Mouse (Mus musculus) CH12.LX (cell line): Measurements from ENCODE around the gene Dclk1. TPM values are rescaled to one million over a fixed set of nuclear protein-coding genes. Genes with fewer than 3 reads are reported as not detected.

Experiments
- DNase-seq: peaks from one replicate; pipeline ENCODE4 v3.0.0-alpha.2; 2013; ENCODE audit errors: extremely low read depth
- H3K27ac ChIP-seq: 2 replicates; pipeline ENCODE4 v1.5.1; 2012; ENCODE audit warnings: low read depth, mild to moderate bottlenecking, control low read depth, moderate library complexity; ENCODE audit not compliant: insufficient read depth
- H3K27me3 ChIP-seq: replicated peaks from 2 replicates; pipeline ENCODE3; 2012; ENCODE audit warnings: inconsistent platforms
- H3K36me3 ChIP-seq, 2 experiments: replicated peaks in 1 of 2; 2 replicates each; pipeline versions ENCODE3 to v1.6.1; 2012; ENCODE audit warnings: inconsistent platforms in 1 of 2, low read length in 1 of 2, mild to moderate bottlenecking in 1 of 2, mixed read lengths in 1 of 2, moderate library complexity in 1 of 2; ENCODE audit not compliant: control insufficient read depth in 1 of 2, insufficient read depth in 1 of 2
- H3K4me1 ChIP-seq, 2 experiments: 2 replicates each; pipeline ENCODE4 v1.6.1; 2012; ENCODE audit warnings: inconsistent platforms in 1 of 2, moderate library complexity in 1 of 2; ENCODE audit not compliant: insufficient read depth in 2 of 2, control insufficient read depth in 1 of 2
- H3K4me2 ChIP-seq: 2 replicates; pipeline ENCODE4 v1.6.1; 2012; ENCODE audit warnings: low read depth, mild to moderate bottlenecking, control low read depth; ENCODE audit not compliant: poor library complexity, insufficient read depth, severe bottlenecking
- H3K4me3 ChIP-seq, 3 experiments: fragments of 150-350 bp in 1 of 3; sonication (generic) in 1 of 3; replicated peaks in 1 of 3; 2 replicates each; pipeline versions ENCODE3 to v1.5.1; 2011 to 2012; ENCODE audit warnings: low read depth in 2 of 3, low read length in 2 of 3, mild to moderate bottlenecking in 2 of 3, moderate library complexity in 2 of 3, control low read depth in 1 of 3, improper control_type of control experiment in 1 of 3, inconsistent platforms in 1 of 3, mixed read lengths in 1 of 3; ENCODE audit not compliant: poor library complexity in 1 of 3
- H3K79me2 ChIP-seq: replicated peaks from 2 replicates; pipeline ENCODE4 v1.6.1; 2012; ENCODE audit warnings: mild to moderate bottlenecking, moderate library complexity; ENCODE audit not compliant: control insufficient read depth, poor library complexity, insufficient read depth, severe bottlenecking; ENCODE audit errors: extremely low read depth
- H3K9ac ChIP-seq: 2 replicates; pipeline ENCODE4 v1.6.1; 2012; ENCODE audit warnings: low read depth, mild to moderate bottlenecking, control low read depth, moderate library complexity; ENCODE audit not compliant: insufficient read depth
- H3K9me3 ChIP-seq: replicated peaks from 2 replicates; pipeline ENCODE3; 2012; ENCODE audit warnings: low read length, inconsistent platforms, mixed read lengths
- CHD1 ChIP-seq: IDR thresholded peaks from 2 replicates; pipeline ENCODE4 v1.6.1; 2012; ENCODE audit warnings: low read depth, low read length, improper control_type of control experiment, inconsistent platforms
- CTCF ChIP-seq, 2 experiments: IDR thresholded peaks in 1 of 2; conservative IDR thresholded peaks in 1 of 2; 2 replicates each; pipeline ENCODE4 v1.5.1; 2011 to 2012; ENCODE audit warnings: low read depth in 2 of 2, low read length in 2 of 2, improper control_type of control experiment in 1 of 2, inconsistent platforms in 1 of 2, mild to moderate bottlenecking in 1 of 2, moderate library complexity in 1 of 2
- ELF1 ChIP-seq: IDR thresholded peaks from 2 replicates; pipeline ENCODE4 v1.6.1; 2014; ENCODE audit warnings: low read depth, mild to moderate bottlenecking, inconsistent platforms, low read length, improper control_type of control experiment
- EP300 ChIP-seq: IDR thresholded peaks from 2 replicates; pipeline ENCODE4 v1.6.1; 2011; ENCODE audit warnings: low read length, improper control_type of control experiment
- IRF4 ChIP-seq: IDR thresholded peaks from 2 replicates; pipeline ENCODE4 v1.6.1; 2014; ENCODE audit warnings: low read depth, mild to moderate bottlenecking, inconsistent platforms, low read length, improper control_type of control experiment
- JUN ChIP-seq: IDR thresholded peaks from 2 replicates; pipeline ENCODE4 v1.6.1; 2011; ENCODE audit warnings: low read depth, mild to moderate bottlenecking, low read length, improper control_type of control experiment, moderate library complexity; ENCODE audit not compliant: insufficient read depth
- KAT2A ChIP-seq: IDR thresholded peaks from 2 replicates; pipeline ENCODE4 v1.6.1; 2012; ENCODE audit warnings: low read length, improper control_type of control experiment, inconsistent platforms; ENCODE audit not compliant: insufficient replicate concordance
- MAX ChIP-seq: IDR thresholded peaks from 2 replicates; pipeline ENCODE4 v1.6.1; 2011; ENCODE audit warnings: low read length, improper control_type of control experiment
- MAZ ChIP-seq: IDR thresholded peaks from 2 replicates; pipeline ENCODE4 v1.6.1; 2012; ENCODE audit warnings: low read depth, mild to moderate bottlenecking, inconsistent platforms, low read length, improper control_type of control experiment, moderate library complexity
- MEF2A ChIP-seq: IDR thresholded peaks from 2 replicates; pipeline ENCODE4 v1.6.1; 2014; ENCODE audit warnings: low read depth, mild to moderate bottlenecking, inconsistent platforms, low read length, improper control_type of control experiment, borderline replicate concordance
- MXI1 ChIP-seq: IDR thresholded peaks from 2 replicates; pipeline ENCODE4 v1.6.1; 2011; ENCODE audit warnings: mild to moderate bottlenecking, low read depth, low read length, improper control_type of control experiment
- MYC ChIP-seq: IDR thresholded peaks from 2 replicates; pipeline ENCODE4 v1.6.1; 2011; ENCODE audit warnings: low read depth, mild to moderate bottlenecking, improper control_type of control experiment, low read length
- NELFE ChIP-seq: IDR thresholded peaks from 2 replicates; pipeline ENCODE4 v1.6.1; 2011; ENCODE audit warnings: low read depth, low read length, improper control_type of control experiment
- NRF1 ChIP-seq: IDR thresholded peaks from 2 replicates; pipeline ENCODE4 v1.6.1; 2014; ENCODE audit warnings: low read depth, mild to moderate bottlenecking, inconsistent platforms, low read length, improper control_type of control experiment, moderate library complexity
- POLR2A ChIP-seq: IDR thresholded peaks from 2 replicates; pipeline ENCODE4 v1.6.1; 2011; ENCODE audit warnings: low read depth, mild to moderate bottlenecking, improper control_type of control experiment, low read length
- POLR2AphosphoS2 ChIP-seq: IDR thresholded peaks from 2 replicates; pipeline ENCODE4 v1.6.1; 2011; ENCODE audit warnings: low read depth, low read length, improper control_type of control experiment
- RAD21 ChIP-seq: IDR thresholded peaks from 2 replicates; pipeline ENCODE4 v1.6.1; 2011; ENCODE audit warnings: low read depth, mild to moderate bottlenecking, low read length, improper control_type of control experiment, moderate library complexity
- TBP ChIP-seq: conservative IDR thresholded peaks from 2 replicates; pipeline ENCODE4 v1.6.1; 2011; ENCODE audit warnings: low read depth, low read length, improper control_type of control experiment
- TCF12 ChIP-seq: IDR thresholded peaks from 2 replicates; pipeline ENCODE4 v1.6.1; 2014; ENCODE audit warnings: low read depth, mild to moderate bottlenecking, inconsistent platforms, low read length, improper control_type of control experiment
- UBTF ChIP-seq: IDR thresholded peaks from 2 replicates; pipeline ENCODE4 v1.6.1; 2012; ENCODE audit warnings: low read depth, mild to moderate bottlenecking, inconsistent platforms, low read length, improper control_type of control experiment, moderate library complexity
- USF1 ChIP-seq: IDR thresholded peaks from 2 replicates; pipeline ENCODE4 v1.6.1; 2014; ENCODE audit warnings: low read depth, mild to moderate bottlenecking, inconsistent platforms, low read length, improper control_type of control experiment
- ZC3H11A ChIP-seq: IDR thresholded peaks from 2 replicates; pipeline ENCODE4 v1.6.1; 2012; ENCODE audit warnings: low read depth, mild to moderate bottlenecking, inconsistent platforms, low read length, improper control_type of control experiment
- ZNF384 ChIP-seq: IDR thresholded peaks from 2 replicates; pipeline ENCODE4 v1.6.1; 2012; ENCODE audit warnings: low read depth, low read length, improper control_type of control experiment, inconsistent platforms
- dilution Hi-C: fragments of 300-500 bp; cut with MboI; formaldehyde crosslinking; loops from 2 replicates; pipeline ENCODE4 v1.14.3; 2020; ENCODE audit warnings: low sequenced_read_pairs; ENCODE audit not compliant: extremely low pct_unique_long_range_greater_than_20kb, extremely low pct_ligation_motif_present
- in situ Hi-C: fragments of 300-500 bp; cut with MboI; formaldehyde crosslinking; loops from 3 replicates; pipeline ENCODE4 v1.14.3; 2019; ENCODE audit warnings: low sequenced_read_pairs, low pct_ligation_motif_present, low pct_unique_long_range_greater_than_20kb, mixed read lengths
- polyA plus RNA-seq: library from polyadenylated mRNA; unstranded; fragments of >175 nt; gene quantifications from 2 replicates; pipeline ENCODE4 v1.2.1, GENCODE M21; 2012; ENCODE audit warnings: low read depth; ENCODE audit not compliant: insufficient read length
- total RNA-seq, 2 experiments: library from RNA; depleted of rRNA; stranded (reverse); fragments of 300-350 nt in 1 of 2; fragments of >200 nt in 1 of 2; gene quantifications; 2 replicates each; pipeline ENCODE4 v1.2.3; 2012 to 2014

Gene Dclk1
- total and polyA plus RNA-seq, 3 experiments, result not detected

- Histone ChIP-seq H3K27me3 (no peaks in the 10 kb centered on the region), H3K27ac (no peak overlapping the region), H3K4me1 (no peaks in the 10 kb centered on the region), H3K36me3 (no peaks in the 10 kb centered on the region), H3K4me2 (no peak overlapping the region), H3K79me2 (no peaks in the 10 kb centered on the region), H3K4me3 (no peak overlapping the region), H3K9ac (no peak overlapping the region), H3K9me3 (peaks cover 85% of the 10 kb centered on the region)
- dilution Hi-C loops, result no loop called here
- in situ Hi-C loops, result no loop called here
- TF ChIP-seq IRF4 (no peak), JUN (no peak), MAX (no peak), KAT2A (no peak)
- no peak for DNase-seq
Measured at GRCm38 (mm10) chr3:55350194-55350593, 108.0 kb downstream of the Dclk1 start.

GRCm38 (mm10) chr3:55351281-55352052, 109.3 kb downstream of the Dclk1 start:
- in situ Hi-C loops (no loop called here), dilution Hi-C loops (no loop called here)
- H3K27me3 ChIP-seq, result no peaks in the 10 kb centered on the region
- H3K79me2 ChIP-seq, result no peaks in the 10 kb centered on the region
- no peak overlapping the region for H3K9ac ChIP-seq
- DNase-seq, result no peak
- peaks cover 87% of the 10 kb centered on the region for H3K9me3 ChIP-seq
- H3K4me2 ChIP-seq, result no peak overlapping the region
- H3K27ac ChIP-seq, result no peak overlapping the region
- no peaks in the 10 kb centered on the region for H3K36me3 ChIP-seq
- no peaks in the 10 kb centered on the region for H3K4me1 ChIP-seq
- TF ChIP-seq MXI1 (no peak), ELF1 (no peak), TBP (no peak), MYC (no peak), RAD21 (no peak)
- H3K4me3 ChIP-seq, result no peak overlapping the region

DNA sequence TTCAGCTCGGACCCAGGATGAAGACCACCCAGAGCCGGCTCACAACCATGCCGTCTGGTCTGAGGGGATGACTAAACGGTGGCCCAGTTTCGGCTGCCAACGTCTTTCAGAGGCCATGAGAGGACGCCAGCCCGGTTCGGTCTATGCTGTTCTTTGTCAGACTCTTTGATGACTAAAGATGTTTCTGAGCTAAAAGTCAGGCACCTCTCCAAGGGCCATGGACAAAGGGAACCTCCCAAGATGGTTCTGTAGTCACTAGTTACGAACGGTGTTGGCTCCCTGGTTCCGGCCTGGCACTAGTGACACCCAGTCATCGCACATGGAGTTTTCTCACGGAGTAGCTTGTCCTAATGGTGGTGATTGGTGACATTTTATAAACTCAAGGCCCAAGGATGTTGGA, 110.4 kb downstream of the Dclk1 start:
- Histone ChIP-seq H3K4me1 (no peaks in the 10 kb centered on the region), H3K4me3 (no peak overlapping the region), H3K27ac (no peak overlapping the region), H3K27me3 (no peaks in the 10 kb centered on the region), H3K79me2 (no peaks in the 10 kb centered on the region), H3K4me2 (no peak overlapping the region)
- in situ Hi-C loops, result no loop called here
- TF ChIP-seq TCF12, result no peak
- TF ChIP-seq MEF2A, result no peak
- TF ChIP-seq UBTF, result no peak
- no peak for TF ChIP-seq ZC3H11A
- TF ChIP-seq NELFE, result no peak
- no peak for TF ChIP-seq CTCF (conservative IDR thresholded peaks at IDR 0.05 in 1 of 2, IDR thresholded peaks at IDR 0.05 in 1 of 2; ENCODE audit: low read depth in 2 of 2, low read length in 2 of 2)
- no peak for TF ChIP-seq MAX
- TF ChIP-seq ELF1, result no peak
- no peak for TF ChIP-seq MXI1
- TF ChIP-seq ZNF384, result no peak
- no peak for TF ChIP-seq EP300
- no peak for TF ChIP-seq USF1
- no peak for TF ChIP-seq POLR2A
- TF ChIP-seq NRF1, result no peak
- TF ChIP-seq MAZ, result no peak
- no peak for TF ChIP-seq CHD1
- TF ChIP-seq POLR2AphosphoS2, result no peak
- TF ChIP-seq, all 38 proteins: peak for 0
- no peak overlapping the region for H3K9ac ChIP-seq
- peaks cover 88% of the 10 kb centered on the region for H3K9me3 ChIP-seq
- DNase-seq, result no peak
- no peaks in the 10 kb centered on the region for H3K36me3 ChIP-seq
- dilution Hi-C loops, result no loop called here
